Mouse (Mus musculus) gastrocnemius, postnatal 36 days (tissue): ENCODE data around the gene Pik3c2b. TPM values are rescaled to one million over a fixed set of nuclear protein-coding genes. Genes with fewer than 3 reads are reported as not detected.

Source experiments
- DNase-seq, 2 experiments: peaks; one replicate each; pipeline ENCODE4 v3.0.0; 2022
- intact Hi-C: fragments of 180-260 bp; cut with DNase I; formaldehyde crosslinking; loops from one replicate; pipeline ENCODE4 v1.15.1; 2025
- total RNA-seq, 2 experiments: library from RNA; stranded (reverse); gene quantifications; 2 replicates each; pipeline ENCODE4 v1.2.3; 2021

Gene Pik3c2b
- total RNA-seq, 2 experiments from 2014 or later = 9.3 to 11.1 TPM

- DNase-seq = peak; percentile 44 to 53
- intact Hi-C loops = loop anchor here (2.0 kb wide), 1 partner anchor 41 kb away; no protein-coding TSS in a partner anchor
These were observed 41.9 kb downstream of the Pik3c2b start for GRCm38 (mm10) chr1:133087206-133087905.

GRCm38 (mm10) chr1:133088196-133088595 is 42.7 kb downstream of the Pik3c2b start:
- no peak for DNase-seq
- intact Hi-C loops = no loop called here

GRCm38 (mm10) chr1:133089415-133089814 is 43.9 kb downstream of the Pik3c2b start:
- intact Hi-C loops = no loop called here
- DNase-seq = no peak

- intact Hi-C loops = loop anchor here (10.0 kb wide), 1 partner anchor 326 kb away; no protein-coding TSS in a partner anchor
- no peak for DNase-seq
These were observed 45.2 kb downstream of the Pik3c2b start for GRCm38 (mm10) chr1:133090641-133091040.

- intact Hi-C loops = loop anchor here (10.0 kb wide), 1 partner anchor 327 kb away; no protein-coding TSS in a partner anchor
- no peak for DNase-seq
These were observed 46.0 kb downstream of the Pik3c2b start for GRCm38 (mm10) chr1:133091483-133091882.

- intact Hi-C loops = loop anchor here (10.0 kb wide), 1 partner anchor 329 kb away; no protein-coding TSS in a partner anchor
- no peak for DNase-seq
These were observed 48.3 kb downstream of the Pik3c2b start for GRCm38 (mm10) chr1:133093719-133094118.

- intact Hi-C loops = loop anchor here (1.0 kb wide), 1 partner anchor 62 kb away; no protein-coding TSS in a partner anchor
- DNase-seq = peak; percentile 57 to 75
These were observed 55.7 kb downstream of the Pik3c2b start for GRCm38 (mm10) chr1:133100980-133101798.

- DNase-seq = no peak
- intact Hi-C loops = no loop called here
These were observed 56.6 kb downstream of the Pik3c2b start for GRCm38 (mm10) chr1:133102108-133102507.

- intact Hi-C loops = no loop called here
- DNase-seq = no peak
These were observed 57.8 kb downstream of the Pik3c2b start for GRCm38 (mm10) chr1:133103315-133103714.

- no peak for DNase-seq
- intact Hi-C loops = no loop called here
These were observed 58.4 kb downstream of the Pik3c2b start for GRCm38 (mm10) chr1:133103871-133104270.

GRCm38 (mm10) chr1:133116108-133116507 is 70.6 kb downstream of the Pik3c2b start:
- intact Hi-C loops = no loop called here
- no peak for DNase-seq

GRCm38 (mm10) chr1:133118127-133118526 is 72.7 kb downstream of the Pik3c2b start:
- intact Hi-C loops = no loop called here
- no peak for DNase-seq

- intact Hi-C loops = no loop called here
- DNase-seq = no peak
These were observed 73.4 kb downstream of the Pik3c2b start for GRCm38 (mm10) chr1:133118844-133119243.

GRCm38 (mm10) chr1:133119931-133120712 is 74.7 kb downstream of the Pik3c2b start:
- DNase-seq = no peak
- intact Hi-C loops = no loop called here

- no peak for DNase-seq
- intact Hi-C loops = no loop called here
These were observed 75.8 kb downstream of the Pik3c2b start for GRCm38 (mm10) chr1:133121246-133121645.

GRCm38 (mm10) chr1:133124137-133124536 is 78.7 kb downstream of the Pik3c2b start:
- intact Hi-C loops = no loop called here

GRCm38 (mm10) chr1:133125640-133126364 is 80.3 kb downstream of the Pik3c2b start:
- DNase-seq = no peak
- intact Hi-C loops = no loop called here

More at GRCm38 (mm10) chr1:133124137-133124536, 78.7 kb downstream of the Pik3c2b start:
- no peak for DNase-seq

- no peak for DNase-seq
- intact Hi-C loops = no loop called here
These were observed 80.9 kb downstream of the Pik3c2b start for GRCm38 (mm10) chr1:133126365-133126740.

- intact Hi-C loops = no loop called here
- no peak for DNase-seq
These were observed 81.9 kb downstream of the Pik3c2b start for GRCm38 (mm10) chr1:133127328-133127727.
